Mouse (Mus musculus) brown adipose tissue, adult 24 weeks (tissue): Measurements from ENCODE around the gene Mpg. TPM values are rescaled to one million over a fixed set of nuclear protein-coding genes. Genes with fewer than 3 reads are reported as not detected.

Experiments used
- H3K27ac ChIP-seq: fragments of 200-500 bp; replicated peaks from 2 replicates; pipeline ENCODE4 v1.5.1; 2012; ENCODE audit warnings: low read depth, mild to moderate bottlenecking, low read length
- H3K4me1 ChIP-seq: fragments of 200-500 bp; 2 replicates; pipeline ENCODE4 v1.6.1; 2012; ENCODE audit warnings: low read length, mixed read lengths; ENCODE audit not compliant: control insufficient read depth, insufficient read depth, insufficient read length
- H3K4me3 ChIP-seq: fragments of 200-500 bp; 2 replicates; pipeline ENCODE4 v1.5.1; 2012; ENCODE audit warnings: low read depth, mild to moderate bottlenecking, low read length, moderate library complexity; ENCODE audit not compliant: insufficient read depth
- polyA plus RNA-seq: library from polyadenylated mRNA; stranded (reverse); fragments of >200 nt; gene quantifications from 2 replicates; pipeline ENCODE4 v1.2.4, GENCODE M21; 2012; ENCODE audit not compliant: missing spikeins, insufficient read depth, insufficient read length

The Mpg gene
- polyA plus RNA-seq, 1 experiment = 9.3 TPM

GRCm38 (mm10) chr11:32278458-32278957 is 52.2 kb downstream of the Mpg start:
- no peaks in the 10 kb centered on the region for H3K4me1 ChIP-seq
- no peak overlapping the region for H3K4me3 ChIP-seq
- no peak overlapping the region for H3K27ac ChIP-seq

GRCm38 (mm10) chr11:32280646-32281045 is 54.3 kb downstream of the Mpg start:
- Histone ChIP-seq H3K4me3 (no peak overlapping the region), H3K27ac (no peak overlapping the region), H3K4me1 (no peaks in the 10 kb centered on the region)

- no peaks in the 10 kb centered on the region for H3K4me1 ChIP-seq
- no peak overlapping the region for H3K27ac ChIP-seq
These were observed 55.3 kb downstream of the Mpg start for GRCm38 (mm10) chr11:32281416-32282144.

More at GRCm38 (mm10) chr11:32281416-32282144, 55.3 kb downstream of the Mpg start:
- H3K4me3 ChIP-seq = no peak overlapping the region

Other genes with a start within 250 kb of the Mpg start
- gene Nsg2, start 226.0 kb upstream of the Mpg start, polyA plus RNA-seq = not detected in 2 replicates
- not detected in 2 replicates for gene Il9r, start 26.2 kb upstream of the Mpg start, polyA plus RNA-seq
- gene Snrnp25, start 21.1 kb upstream of the Mpg start, polyA plus RNA-seq = 14.6 and 22.6 TPM in 2 replicates
- gene Rhbdf1, start 4.2 kb upstream of the Mpg start, polyA plus RNA-seq = 8.9 and 11.6 TPM in 2 replicates
- gene Nprl3, start 41.2 kb downstream of the Mpg start, polyA plus RNA-seq = 18.2 and 19.3 TPM in 2 replicates
- not detected in 2 replicates for gene Hba-x, start 49.9 kb downstream of the Mpg start, polyA plus RNA-seq
- 66.6 and 483 TPM in 2 replicates for gene Hba-a1, start 57.0 kb downstream of the Mpg start, polyA plus RNA-seq
- gene Hbq1b, start 60.5 kb downstream of the Mpg start, polyA plus RNA-seq = not detected in 2 replicates
- 532 and 3,024 TPM in 2 replicates for gene Hba-a2, start 70.0 kb downstream of the Mpg start, polyA plus RNA-seq
- gene Hbq1a, start 73.6 kb downstream of the Mpg start, polyA plus RNA-seq = not detected in 2 replicates
- 3.4 and 5.6 TPM in 2 replicates for gene Sh3pxd2b, start 121.3 kb downstream of the Mpg start, polyA plus RNA-seq
- 2.6 and 2.7 TPM in 2 replicates for gene Ubtd2, start 228.9 kb downstream of the Mpg start, polyA plus RNA-seq